Mouse (Mus musculus) ES-Bruce4 (cell line): ENCODE measurements around the gene Dennd5b. TPM values are rescaled to one million over a fixed set of nuclear protein-coding genes. Genes with fewer than 3 reads are reported as not detected.

Experiments
- H3K27ac ChIP-seq: 2 replicates; pipeline ENCODE4 v1.5.1; 2012; ENCODE audit warnings: low read length, inconsistent platforms; ENCODE audit not compliant: insufficient read depth
- H3K27me3 ChIP-seq: 2 replicates; pipeline ENCODE4 v1.6.1; 2012; ENCODE audit warnings: mild to moderate bottlenecking, low read length, inconsistent platforms; ENCODE audit not compliant: control insufficient read depth, poor library complexity, insufficient read depth, severe bottlenecking
- H3K36me3 ChIP-seq: 2 replicates; pipeline ENCODE4 v1.6.1; 2012; ENCODE audit warnings: inconsistent platforms, mild to moderate bottlenecking, low read length, moderate library complexity; ENCODE audit not compliant: control insufficient read depth, poor library complexity, insufficient read depth, severe bottlenecking
- H3K4me1 ChIP-seq: one replicate; pipeline ENCODE4 v1.8.1; 2011; ENCODE audit warnings: low read length; ENCODE audit not compliant: control insufficient read depth, insufficient read depth
- H3K4me3 ChIP-seq: 2 replicates; pipeline ENCODE4 v1.5.1; 2011; ENCODE audit warnings: low read depth, mild to moderate bottlenecking, low read length
- H3K9ac ChIP-seq: 2 replicates; pipeline ENCODE4 v1.6.1; 2012; ENCODE audit warnings: low read depth, mild to moderate bottlenecking, inconsistent platforms; ENCODE audit not compliant: poor library complexity, severe bottlenecking
- H3K9me3 ChIP-seq: replicated peaks from 2 replicates; pipeline ENCODE4 v1.6.1; 2012; ENCODE audit warnings: mild to moderate bottlenecking, low read length, inconsistent platforms; ENCODE audit not compliant: control insufficient read depth, poor library complexity, insufficient read depth, severe bottlenecking
- CTCF ChIP-seq: IDR thresholded peaks from one replicate; pipeline ENCODE4 v1.8.1; 2011; ENCODE audit warnings: low read depth, low read length
- EP300 ChIP-seq: IDR thresholded peaks from 2 replicates; pipeline ENCODE4 v1.6.1; 2011; ENCODE audit warnings: low read depth, low read length; ENCODE audit not compliant: insufficient read depth
- POLR2A ChIP-seq: IDR thresholded peaks from one replicate; pipeline ENCODE4 v1.8.1; 2011; ENCODE audit warnings: low read length; ENCODE audit not compliant: insufficient read depth
- polyA plus RNA-seq: library from polyadenylated mRNA; stranded (reverse); fragments of >200 nt; gene quantifications from 2 replicates; pipeline ENCODE4 v1.2.4, GENCODE M21; 2011; ENCODE audit warnings: low read depth; ENCODE audit not compliant: missing spikeins, insufficient read depth, insufficient read length

Dennd5b gene
- polyA plus RNA-seq, 1 experiment, result 13.2 TPM

DNA sequence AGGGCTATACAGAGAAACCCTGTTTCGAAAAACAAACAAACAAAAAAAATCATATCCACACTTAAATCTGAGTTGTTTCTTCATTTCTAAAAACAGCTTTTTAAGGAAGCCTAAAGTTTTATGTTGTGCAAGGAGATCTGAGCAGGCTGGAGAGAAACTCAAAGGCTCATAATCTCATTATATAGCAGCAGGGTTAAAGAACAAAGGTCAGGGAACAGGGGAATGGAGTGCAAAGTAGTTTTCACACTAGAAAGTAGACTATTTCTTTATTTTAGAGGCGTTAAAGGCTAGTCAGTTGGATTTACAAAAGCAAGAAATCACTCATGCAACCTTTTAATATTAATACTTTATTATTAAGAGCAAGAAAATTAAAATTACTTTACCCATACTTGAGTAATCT, 5.2 kb downstream of the Dennd5b start:
- no peak overlapping the region for H3K4me3 ChIP-seq
- H3K36me3 ChIP-seq, result no peaks in the 10 kb centered on the region
- no peak overlapping the region for H3K27ac ChIP-seq
- H3K4me1 ChIP-seq, result no peaks in the 10 kb centered on the region
- no peaks in the 10 kb centered on the region for H3K9me3 ChIP-seq
- H3K9ac ChIP-seq, result no peak overlapping the region
- no peaks in the 10 kb centered on the region for H3K27me3 ChIP-seq
- TF ChIP-seq CTCF (no peak), EP300 (no peak), POLR2A (no peak)

DNA sequence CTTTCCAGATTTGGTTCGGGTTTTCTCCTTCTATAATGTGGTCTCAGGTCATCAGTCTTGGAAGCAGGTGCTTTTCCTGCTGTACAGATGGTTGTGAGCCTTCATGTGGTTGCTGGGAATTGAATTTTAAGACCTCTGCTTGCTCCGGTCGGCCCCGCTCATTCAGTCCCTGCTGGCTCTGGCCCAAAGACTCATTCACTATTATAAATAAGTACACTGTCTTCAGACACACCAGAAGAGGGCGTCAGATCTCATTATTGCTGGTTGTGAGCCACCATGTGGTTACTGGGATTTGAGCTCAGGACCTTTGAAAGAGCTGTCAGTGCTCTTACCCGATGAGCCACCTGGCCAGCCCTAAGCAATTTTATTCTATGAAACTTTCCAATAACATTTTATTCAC, 6.1 kb downstream of the Dennd5b start:
- TF ChIP-seq CTCF (no peak), POLR2A (no peak), EP300 (no peak)
- Histone ChIP-seq H3K36me3 (no peaks in the 10 kb centered on the region), H3K4me1 (no peaks in the 10 kb centered on the region), H3K4me3 (no peak overlapping the region), H3K9me3 (no peaks in the 10 kb centered on the region), H3K9ac (no peak overlapping the region), H3K27ac (no peak overlapping the region), H3K27me3 (no peaks in the 10 kb centered on the region)

DNA sequence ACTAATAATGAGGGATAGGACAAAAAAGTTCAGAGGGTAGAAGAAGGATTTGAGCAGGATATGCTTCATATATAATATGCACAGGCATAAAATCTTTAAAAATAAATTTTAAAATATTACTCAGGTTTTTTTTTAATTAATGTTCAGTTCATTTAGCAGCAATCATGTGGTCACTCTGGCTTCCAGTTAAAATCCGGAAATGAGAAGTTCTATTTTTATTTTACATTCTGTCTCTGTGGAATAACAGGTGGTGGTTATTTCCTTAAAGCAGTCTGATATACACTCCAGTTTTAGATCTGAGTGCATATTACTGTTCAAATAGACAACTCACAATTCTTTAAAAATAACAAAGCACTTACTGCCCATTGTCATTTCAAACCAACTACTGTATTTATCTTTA, 6.9 kb downstream of the Dennd5b start:
- H3K27me3 ChIP-seq, result no peaks in the 10 kb centered on the region
- TF ChIP-seq EP300, result no peak
- TF ChIP-seq CTCF, result no peak
- TF ChIP-seq POLR2A, result no peak

DNA sequence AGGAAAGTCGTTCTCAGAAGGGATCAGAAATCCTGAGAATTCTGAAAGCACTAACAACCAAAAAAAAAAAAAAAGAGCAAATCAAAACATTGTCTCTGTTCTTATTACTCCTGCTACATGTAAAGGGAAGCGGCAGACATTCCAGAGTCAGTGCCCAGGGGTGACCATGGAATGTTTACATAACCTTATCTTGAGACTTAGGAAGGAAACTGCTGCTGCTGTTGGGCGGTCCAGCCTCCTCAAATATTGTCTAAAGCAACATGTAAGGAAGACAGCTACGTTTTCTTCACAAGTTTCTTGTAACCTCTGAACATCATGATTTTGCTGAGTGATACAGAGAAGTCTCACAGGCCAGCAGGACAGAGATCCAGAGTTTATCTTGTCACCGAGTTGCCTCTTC, 8.0 kb downstream of the Dennd5b start:
- Histone ChIP-seq H3K36me3 (no peaks in the 10 kb centered on the region), H3K9ac (no peak overlapping the region), H3K27me3 (no peaks in the 10 kb centered on the region), H3K4me1 (no peaks in the 10 kb centered on the region), H3K9me3 (no peaks in the 10 kb centered on the region), H3K27ac (no peak overlapping the region), H3K4me3 (no peak overlapping the region)
- TF ChIP-seq POLR2A (no peak), CTCF (no peak), EP300 (no peak)

More for the DNA sequence above, 6.9 kb downstream of the Dennd5b start:
- Histone ChIP-seq H3K27ac (no peak overlapping the region), H3K9me3 (no peaks in the 10 kb centered on the region), H3K4me1 (no peaks in the 10 kb centered on the region), H3K4me3 (no peak overlapping the region), H3K9ac (no peak overlapping the region), H3K36me3 (no peaks in the 10 kb centered on the region)

DNA sequence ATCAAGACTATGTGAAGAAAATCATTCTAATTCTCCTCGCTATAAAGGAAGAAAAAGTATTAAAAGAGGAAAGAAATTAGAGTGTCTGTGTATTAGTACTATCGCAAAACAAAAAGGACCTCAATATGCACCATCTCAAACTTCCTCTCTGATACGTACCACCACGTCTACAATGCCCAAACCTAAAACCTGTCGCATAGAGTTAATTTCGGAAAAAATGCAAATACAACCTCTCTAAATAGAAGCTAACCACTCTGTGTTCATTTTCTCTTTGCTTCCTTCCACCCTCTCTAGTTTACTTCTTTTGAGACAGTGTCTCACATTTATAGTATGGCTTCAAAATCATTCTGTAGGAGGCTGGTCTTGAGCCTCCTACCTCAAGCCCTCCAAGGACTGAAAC, 9.1 kb downstream of the Dennd5b start:
- no peaks in the 10 kb centered on the region for H3K27me3 ChIP-seq

DNA sequence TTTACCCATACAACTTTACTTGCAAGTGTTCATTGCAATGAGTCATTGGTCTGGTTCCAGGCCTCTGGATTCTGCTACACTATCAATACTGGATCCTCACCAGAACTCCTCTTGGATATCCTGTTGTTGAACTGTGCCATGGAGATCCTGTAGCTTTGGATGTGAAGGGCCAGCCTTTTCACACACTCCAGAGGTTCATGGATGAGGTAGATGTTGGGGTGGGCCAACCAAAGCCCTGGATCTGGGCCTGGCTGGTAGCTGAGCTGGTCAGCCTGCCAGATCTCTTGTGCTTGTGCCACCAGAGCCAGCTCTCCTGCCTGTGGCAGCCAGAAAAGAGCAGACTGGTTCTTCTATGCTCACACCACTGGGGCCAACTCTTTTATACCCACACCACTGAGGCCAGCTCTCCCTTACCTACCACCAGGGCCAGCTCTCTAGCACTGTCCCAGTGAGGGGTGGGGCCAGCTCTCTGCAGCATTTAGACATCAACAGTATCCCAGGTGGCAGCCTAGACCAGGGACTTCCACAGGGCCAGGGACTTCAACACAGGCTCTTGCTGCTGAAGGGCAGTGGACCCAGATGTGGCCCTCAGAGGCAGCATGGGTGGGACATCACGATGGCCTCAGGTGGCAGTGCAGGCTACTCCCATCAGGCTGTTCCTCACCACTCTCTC, 24.2 kb downstream of the Dennd5b start:
- Histone ChIP-seq H3K9ac (no peak overlapping the region), H3K27ac (no peak overlapping the region)
- TF ChIP-seq CTCF (no peak), POLR2A (no peak), EP300 (no peak)

More for the DNA sequence above, 9.1 kb downstream of the Dennd5b start:
- TF ChIP-seq EP300 (no peak), CTCF (no peak), POLR2A (no peak)
- H3K9me3 ChIP-seq, result no peaks in the 10 kb centered on the region
- no peak overlapping the region for H3K4me3 ChIP-seq
- no peaks in the 10 kb centered on the region for H3K36me3 ChIP-seq
- H3K9ac ChIP-seq, result no peak overlapping the region
- H3K27ac ChIP-seq, result no peak overlapping the region
- H3K4me1 ChIP-seq, result no peaks in the 10 kb centered on the region

More for the DNA sequence above, 24.2 kb downstream of the Dennd5b start:
- 0 out of 2 replicates have a peak, but pooled peaks cover 2% of the 10 kb centered on the region for H3K36me3 ChIP-seq
- H3K27me3 ChIP-seq, result no peaks in the 10 kb centered on the region
- H3K4me1 ChIP-seq, result no peaks in the 10 kb centered on the region
- no peak overlapping the region for H3K4me3 ChIP-seq
- no peaks in the 10 kb centered on the region for H3K9me3 ChIP-seq
